Mouse (Mus musculus) pancreas, adult 10 weeks (tissue): Measurements from ENCODE around the gene Nat8f4. TPM values are rescaled to one million over a fixed set of nuclear protein-coding genes. Genes with fewer than 3 reads are reported as not detected.

ENCODE experiments used
- polyA plus RNA-seq: library from polyadenylated mRNA; stranded (reverse); fragments of 350-450 nt; fragmentation: Illumina TruSeq; extraction: RNeasy Lipid Tissue Mini Kit (QIAGEN cat#74804); gene quantifications from one replicate; pipeline ENCODE4 v1.2.3, GENCODE M21; 2015; ENCODE audit warnings: low read depth, low replicate concordance; ENCODE audit not compliant: insufficient read depth

The Nat8f4 gene
- 3.1 TPM for polyA plus RNA-seq

GRCm38 (mm10) chr6:85904642-85905061 lies at the start of gene Nat8f4:
Nat8f4 (minus strand) TSS chr6:85904884.

GRCm38 (mm10) chr6:85915539-85916513 lies 11.1 kb upstream of the Nat8f4 start, which contains the start of gene Nat8f1:
Nat8f1 (minus strand) TSS chr6:85915687.

DNA sequence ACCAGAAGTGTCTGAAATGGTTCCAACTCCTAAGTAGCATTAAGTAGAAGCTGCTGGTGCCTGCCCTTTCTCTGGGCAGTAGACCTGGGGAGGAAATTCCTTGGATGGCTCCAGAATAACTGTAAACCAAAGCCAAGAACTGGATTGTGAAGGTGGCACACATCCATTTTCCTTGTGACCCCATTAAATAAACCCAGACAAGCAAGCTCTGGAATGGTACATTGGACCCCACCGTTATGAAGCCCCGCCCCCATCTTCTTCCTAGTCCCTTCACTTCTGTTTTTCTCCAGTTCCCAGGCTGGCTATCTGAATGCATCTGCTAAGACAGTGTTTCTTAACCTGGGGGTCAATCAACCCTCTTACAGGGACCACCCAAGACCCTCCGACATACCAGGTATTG lies 6.9 kb upstream of the Nat8f4 start, which contains the start of gene Tprkb:
Tprkb (plus strand) TSS at position 279 of the 400 bp plus-strand sequence.

GRCm38 (mm10) chr6:85869006-85869405 lies 35.7 kb downstream of the Nat8f4 start, which contains the start of gene Nat8f2:
Nat8f2 (minus strand) TSS chr6:85869158.

Other genes starting within 250 kb of the Nat8f4 start
- not detected for gene Nat8f7, start 191.7 kb downstream of the Nat8f4 start, polyA plus RNA-seq
- 0.57 TPM for gene Nat8f3, start 139.1 kb downstream of the Nat8f4 start, polyA plus RNA-seq
- gene Nat8f6, start 83.9 kb downstream of the Nat8f4 start, polyA plus RNA-seq = 1.5 TPM
- not detected for gene Nat8f5, start 83.9 kb downstream of the Nat8f4 start, polyA plus RNA-seq
- gene Nat8, start 72.8 kb downstream of the Nat8f4 start, polyA plus RNA-seq = 18.7 TPM
- gene Nat8f2, start 35.7 kb downstream of the Nat8f4 start, polyA plus RNA-seq = 0.31 TPM
- gene Tprkb, start 7.0 kb upstream of the Nat8f4 start, polyA plus RNA-seq = 10.5 TPM
- 28.5 TPM for gene Nat8f1, start 10.8 kb upstream of the Nat8f4 start, polyA plus RNA-seq
- 21.0 TPM for gene Dusp11, start 56.8 kb upstream of the Nat8f4 start, polyA plus RNA-seq
- not detected for gene Figla, start 111.3 kb upstream of the Nat8f4 start, polyA plus RNA-seq
- gene Add2, start 123.8 kb upstream of the Nat8f4 start, polyA plus RNA-seq = 0.13 TPM